Mouse (Mus musculus): ENCODE measurements around the gene Med17.

- no peak for TF ChIP-seq POLR2A (IDR thresholded peaks at IDR 0.05; ENCODE audit: extremely low read depth, insufficient read depth, low read length)
- TF ChIP-seq CTCF (IDR thresholded peaks at IDR 0.05; ENCODE audit: extremely low read depth, insufficient read depth, low read length), result no peak
Measured at GRCm38 (mm10) chr9:15242130-15242529, 37.6 kb downstream of the Med17 start.
